Mouse (Mus musculus) ovary, postnatal 14 days (tissue): Measurements from ENCODE around the gene Tpt1.
"Not testable (repeated sequence)": the region's sequence is repeated elsewhere in the genome, so short reads cannot be mapped to it uniquely, and the experiment has no call there.

ENCODE experiments used
- DNase-seq: peaks from one replicate; pipeline ENCODE4 v3.0.0; 2022; ENCODE audit warnings: low spot score

The Tpt1 gene

GRCm38 (mm10) chr14:75844867-75845697 lies at the start of gene Tpt1:
TSS of gene Tpt1 (plus strand) at chr14:75845093.
- peak; percentile 100 for DNase-seq

- DNase-seq: no peak
These were observed 49.0 kb upstream of the Tpt1 start for GRCm38 (mm10) chr14:75795918-75796317.

GRCm38 (mm10) chr14:75797769-75798386 lies 47.0 kb upstream of the Tpt1 start:
- no peak for DNase-seq

GRCm38 (mm10) chr14:75807800-75808199 lies 37.1 kb upstream of the Tpt1 start:
- DNase-seq: peak; percentile 33

GRCm38 (mm10) chr14:75809931-75810330 lies 35.0 kb upstream of the Tpt1 start:
- DNase-seq: no peak

GRCm38 (mm10) chr14:75818528-75818927 lies 26.4 kb upstream of the Tpt1 start:
- no peak for DNase-seq

- no peak for DNase-seq
These were observed 25.6 kb upstream of the Tpt1 start for GRCm38 (mm10) chr14:75819341-75819740.

GRCm38 (mm10) chr14:75820007-75820406 lies 24.9 kb upstream of the Tpt1 start:
- DNase-seq: no peak

GRCm38 (mm10) chr14:75826851-75827410 lies 18.0 kb upstream of the Tpt1 start:
- DNase-seq: no peak

- DNase-seq: no peak
These were observed 16.7 kb upstream of the Tpt1 start for GRCm38 (mm10) chr14:75828221-75828620.

- peak; percentile 90 for DNase-seq
These were observed 15.8 kb upstream of the Tpt1 start for GRCm38 (mm10) chr14:75828866-75829806.

GRCm38 (mm10) chr14:75829817-75830216 lies 15.1 kb upstream of the Tpt1 start:
- not testable (repeated sequence) for DNase-seq

GRCm38 (mm10) chr14:75832031-75832430 lies 12.9 kb upstream of the Tpt1 start:
- no peak for DNase-seq

GRCm38 (mm10) chr14:75832982-75833381 lies 11.9 kb upstream of the Tpt1 start:
- no peak for DNase-seq

- DNase-seq: no peak
These were observed 11.2 kb upstream of the Tpt1 start for GRCm38 (mm10) chr14:75833546-75834250.

GRCm38 (mm10) chr14:75834251-75834738 lies 10.6 kb upstream of the Tpt1 start:
- peak; percentile 61 for DNase-seq

- DNase-seq: no peak
These were observed 10.0 kb upstream of the Tpt1 start for GRCm38 (mm10) chr14:75834739-75835381.

- DNase-seq: no peak
These were observed 8.3 kb upstream of the Tpt1 start for GRCm38 (mm10) chr14:75836579-75836978.

GRCm38 (mm10) chr14:75837048-75837916 lies 7.6 kb upstream of the Tpt1 start:
- DNase-seq: no peak

- DNase-seq: not testable (repeated sequence)
These were observed 3.1 kb upstream of the Tpt1 start for GRCm38 (mm10) chr14:75841758-75842157.
